Mouse (Mus musculus): ENCODE data around the gene Gm10309.

Gm10309 gene

GRCm38 (mm10) chr17:86467967-86468366, 37.1 kb downstream of the Gm10309 start:
- no peak for DNase-seq

- no peak for DNase-seq
These were observed 37.6 kb downstream of the Gm10309 start for GRCm38 (mm10) chr17:86467291-86467898.

- no peak for DNase-seq
These were observed 38.2 kb downstream of the Gm10309 start for GRCm38 (mm10) chr17:86466871-86467270.

- no peak for DNase-seq
These were observed 38.6 kb downstream of the Gm10309 start for GRCm38 (mm10) chr17:86466412-86466811.

GRCm38 (mm10) chr17:86465865-86466264, 39.2 kb downstream of the Gm10309 start:
- no peak for DNase-seq

GRCm38 (mm10) chr17:86464689-86465363, 40.2 kb downstream of the Gm10309 start:
- peak; percentile 83 for DNase-seq

- DNase-seq: no peak
These were observed 40.8 kb downstream of the Gm10309 start for GRCm38 (mm10) chr17:86464197-86464596.

- DNase-seq: no peak
These were observed 41.7 kb downstream of the Gm10309 start for GRCm38 (mm10) chr17:86463369-86463768.

GRCm38 (mm10) chr17:86460645-86461430, 44.2 kb downstream of the Gm10309 start:
- DNase-seq: no peak

GRCm38 (mm10) chr17:86458302-86458980, 46.6 kb downstream of the Gm10309 start:
- DNase-seq: no peak

- peak; percentile 64 for DNase-seq
These were observed 48.5 kb downstream of the Gm10309 start for GRCm38 (mm10) chr17:86456512-86456911.

GRCm38 (mm10) chr17:86454351-86454706, 50.7 kb downstream of the Gm10309 start:
- no peak for DNase-seq

GRCm38 (mm10) chr17:86453673-86454350, 51.2 kb downstream of the Gm10309 start:
- DNase-seq: no peak

GRCm38 (mm10) chr17:86452934-86453333, 52.1 kb downstream of the Gm10309 start:
- no peak for DNase-seq

Data from layer of hippocampus, adult 9-11 months (tissue).